Mouse (Mus musculus): ENCODE results near the gene Fam107b.

DNA sequence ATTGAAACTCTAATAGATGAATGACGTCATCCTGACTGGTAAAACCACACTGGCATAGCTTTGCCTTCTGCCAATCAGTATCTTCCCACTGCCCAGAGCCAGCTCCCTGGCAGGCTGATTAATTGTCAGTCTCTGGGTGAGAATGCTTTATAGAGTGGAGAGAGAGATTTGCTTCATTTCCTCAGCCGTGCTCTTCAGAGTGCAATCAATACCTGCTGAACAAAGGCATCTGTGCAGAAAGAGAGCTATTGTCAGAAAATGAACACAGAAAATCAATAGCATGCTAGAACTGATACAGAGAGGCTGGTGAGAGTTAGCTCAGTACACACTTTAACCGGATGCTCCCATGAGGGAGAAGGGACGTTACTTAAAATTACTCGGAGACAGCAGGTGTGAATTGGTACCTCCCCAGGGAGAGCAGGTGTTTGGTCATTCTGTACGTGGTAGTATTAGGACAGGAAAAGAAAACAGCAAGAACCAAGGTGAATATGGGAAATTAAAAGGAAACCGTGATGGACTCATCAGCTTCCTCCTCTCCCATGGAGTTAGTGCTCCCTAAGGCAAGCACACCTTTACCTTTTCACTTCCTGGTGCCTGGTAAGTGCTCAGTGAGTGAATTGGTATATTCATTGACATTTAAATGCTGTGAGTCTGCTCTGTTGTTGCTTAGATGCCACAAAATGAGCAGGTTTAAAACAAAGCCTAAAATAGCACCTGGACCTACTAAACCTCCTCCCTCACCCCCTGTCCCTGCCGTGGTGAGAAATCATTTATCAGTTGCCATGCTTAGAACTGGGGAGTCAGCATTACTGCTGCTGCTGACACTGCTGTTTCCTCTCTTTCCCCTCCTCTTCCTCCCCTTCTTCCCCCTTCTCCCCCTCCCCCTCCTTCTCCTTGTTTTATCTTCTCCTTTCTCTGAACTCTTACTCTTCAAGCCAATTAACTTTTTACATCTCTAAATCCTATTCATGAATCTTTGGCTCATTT lies 38.9 kb downstream of the Fam107b start:
- TF ChIP-seq POLR2A (IDR thresholded peaks at IDR 0.05; ENCODE audit: borderline replicate concordance, extremely low read depth, insufficient read depth, insufficient read length, poor library complexity, severe bottlenecking): no peak
- no peak for TF ChIP-seq CTCF (IDR thresholded peaks at IDR 0.05; ENCODE audit: borderline replicate concordance, extremely low read depth, insufficient read depth, insufficient read length)
